Mouse (Mus musculus) CH12.LX (cell line): ENCODE data around the gene Fam83c. TPM values are rescaled to one million over a fixed set of nuclear protein-coding genes. Genes with fewer than 3 reads are reported as not detected.

Source experiments
- DNase-seq: peaks from one replicate; pipeline ENCODE4 v3.0.0-alpha.2; 2013; ENCODE audit errors: extremely low read depth
- H3K27ac ChIP-seq: 2 replicates; pipeline ENCODE4 v1.5.1; 2012; ENCODE audit warnings: low read depth, mild to moderate bottlenecking, control low read depth, moderate library complexity; ENCODE audit not compliant: insufficient read depth
- H3K27me3 ChIP-seq: replicated peaks from 2 replicates; pipeline ENCODE3; 2012; ENCODE audit warnings: inconsistent platforms
- H3K36me3 ChIP-seq, 2 experiments: replicated peaks in 1 of 2; 2 replicates each; pipeline versions ENCODE3 to v1.6.1; 2012; ENCODE audit warnings: inconsistent platforms in 1 of 2, low read length in 1 of 2, mild to moderate bottlenecking in 1 of 2, mixed read lengths in 1 of 2, moderate library complexity in 1 of 2; ENCODE audit not compliant: control insufficient read depth in 1 of 2, insufficient read depth in 1 of 2
- H3K4me1 ChIP-seq, 2 experiments: 2 replicates each; pipeline ENCODE4 v1.6.1; 2012; ENCODE audit warnings: inconsistent platforms in 1 of 2, moderate library complexity in 1 of 2; ENCODE audit not compliant: insufficient read depth in 2 of 2, control insufficient read depth in 1 of 2
- H3K4me2 ChIP-seq: 2 replicates; pipeline ENCODE4 v1.6.1; 2012; ENCODE audit warnings: low read depth, mild to moderate bottlenecking, control low read depth; ENCODE audit not compliant: poor library complexity, insufficient read depth, severe bottlenecking
- H3K4me3 ChIP-seq, 3 experiments: fragments of 150-350 bp in 1 of 3; sonication (generic) in 1 of 3; replicated peaks in 1 of 3; 2 replicates each; pipeline versions ENCODE3 to v1.5.1; 2011 to 2012; ENCODE audit warnings: low read depth in 2 of 3, low read length in 2 of 3, mild to moderate bottlenecking in 2 of 3, moderate library complexity in 2 of 3, control low read depth in 1 of 3, improper control_type of control experiment in 1 of 3, inconsistent platforms in 1 of 3, mixed read lengths in 1 of 3; ENCODE audit not compliant: poor library complexity in 1 of 3
- H3K79me2 ChIP-seq: replicated peaks from 2 replicates; pipeline ENCODE4 v1.6.1; 2012; ENCODE audit warnings: mild to moderate bottlenecking, moderate library complexity; ENCODE audit not compliant: control insufficient read depth, poor library complexity, insufficient read depth, severe bottlenecking; ENCODE audit errors: extremely low read depth
- H3K9ac ChIP-seq: 2 replicates; pipeline ENCODE4 v1.6.1; 2012; ENCODE audit warnings: low read depth, mild to moderate bottlenecking, control low read depth, moderate library complexity; ENCODE audit not compliant: insufficient read depth
- H3K9me3 ChIP-seq: replicated peaks from 2 replicates; pipeline ENCODE3; 2012; ENCODE audit warnings: low read length, inconsistent platforms, mixed read lengths
- CHD2 ChIP-seq: IDR thresholded peaks from 2 replicates; pipeline ENCODE4 v1.6.1; 2011; ENCODE audit warnings: low read length, improper control_type of control experiment
- CTCF ChIP-seq, 2 experiments: IDR thresholded peaks in 1 of 2; conservative IDR thresholded peaks in 1 of 2; 2 replicates each; pipeline ENCODE4 v1.5.1; 2011 to 2012; ENCODE audit warnings: low read depth in 2 of 2, low read length in 2 of 2, improper control_type of control experiment in 1 of 2, inconsistent platforms in 1 of 2, mild to moderate bottlenecking in 1 of 2, moderate library complexity in 1 of 2
- E2F4 ChIP-seq: IDR thresholded peaks from 2 replicates; pipeline ENCODE4 v1.6.1; 2011; ENCODE audit warnings: low read depth, low read length, improper control_type of control experiment; ENCODE audit not compliant: insufficient replicate concordance
- EP300 ChIP-seq: IDR thresholded peaks from 2 replicates; pipeline ENCODE4 v1.6.1; 2011; ENCODE audit warnings: low read length, improper control_type of control experiment
- HCFC1 ChIP-seq: IDR thresholded peaks from 2 replicates; pipeline ENCODE4 v1.6.1; 2012; ENCODE audit warnings: low read depth, mild to moderate bottlenecking, inconsistent platforms, low read length, improper control_type of control experiment
- IRF4 ChIP-seq: IDR thresholded peaks from 2 replicates; pipeline ENCODE4 v1.6.1; 2014; ENCODE audit warnings: low read depth, mild to moderate bottlenecking, inconsistent platforms, low read length, improper control_type of control experiment
- MAFK ChIP-seq: IDR thresholded peaks from 2 replicates; pipeline ENCODE4 v1.6.1; 2011; ENCODE audit warnings: low read length, improper control_type of control experiment; ENCODE audit not compliant: insufficient replicate concordance
- MEF2A ChIP-seq: IDR thresholded peaks from 2 replicates; pipeline ENCODE4 v1.6.1; 2014; ENCODE audit warnings: low read depth, mild to moderate bottlenecking, inconsistent platforms, low read length, improper control_type of control experiment, borderline replicate concordance
- MYC ChIP-seq: IDR thresholded peaks from 2 replicates; pipeline ENCODE4 v1.6.1; 2011; ENCODE audit warnings: low read depth, mild to moderate bottlenecking, improper control_type of control experiment, low read length
- NELFE ChIP-seq: IDR thresholded peaks from 2 replicates; pipeline ENCODE4 v1.6.1; 2011; ENCODE audit warnings: low read depth, low read length, improper control_type of control experiment
- PAX5 ChIP-seq: IDR thresholded peaks from 2 replicates; pipeline ENCODE4 v1.6.1; 2012; ENCODE audit warnings: low read length, inconsistent platforms, mixed read lengths
- POLR2AphosphoS2 ChIP-seq: IDR thresholded peaks from 2 replicates; pipeline ENCODE4 v1.6.1; 2011; ENCODE audit warnings: low read depth, low read length, improper control_type of control experiment
- RAD21 ChIP-seq: IDR thresholded peaks from 2 replicates; pipeline ENCODE4 v1.6.1; 2011; ENCODE audit warnings: low read depth, mild to moderate bottlenecking, low read length, improper control_type of control experiment, moderate library complexity
- RCOR1 ChIP-seq: conservative IDR thresholded peaks from 2 replicates; pipeline ENCODE4 v1.6.1; 2012; ENCODE audit warnings: low read depth, mild to moderate bottlenecking, inconsistent platforms, low read length, improper control_type of control experiment
- SIN3A ChIP-seq: IDR thresholded peaks from 2 replicates; pipeline ENCODE4 v1.6.1; 2012; ENCODE audit warnings: low read length, improper control_type of control experiment, inconsistent platforms
- SMC3 ChIP-seq: IDR thresholded peaks from 2 replicates; pipeline ENCODE4 v1.6.1; 2011; ENCODE audit warnings: low read depth, low read length, improper control_type of control experiment
- dilution Hi-C: fragments of 300-500 bp; cut with MboI; formaldehyde crosslinking; loops from 2 replicates; pipeline ENCODE4 v1.14.3; 2020; ENCODE audit warnings: low sequenced_read_pairs; ENCODE audit not compliant: extremely low pct_unique_long_range_greater_than_20kb, extremely low pct_ligation_motif_present
- in situ Hi-C: fragments of 300-500 bp; cut with MboI; formaldehyde crosslinking; loops from 3 replicates; pipeline ENCODE4 v1.14.3; 2019; ENCODE audit warnings: low sequenced_read_pairs, low pct_ligation_motif_present, low pct_unique_long_range_greater_than_20kb, mixed read lengths
- polyA plus RNA-seq: library from polyadenylated mRNA; unstranded; fragments of >175 nt; gene quantifications from 2 replicates; pipeline ENCODE4 v1.2.1, GENCODE M21; 2012; ENCODE audit warnings: low read depth; ENCODE audit not compliant: insufficient read length
- total RNA-seq, 2 experiments: library from RNA; depleted of rRNA; stranded (reverse); fragments of 300-350 nt in 1 of 2; fragments of >200 nt in 1 of 2; gene quantifications; 2 replicates each; pipeline ENCODE4 v1.2.3; 2012 to 2014

The Fam83c gene
- total and polyA plus RNA-seq, 3 experiments, result 0.04 to 0.09 TPM; not detected in 1

GRCm38 (mm10) chr2:155816179-155816578 is 18.5 kb downstream of the Fam83c start:
- Histone ChIP-seq H3K4me1 (peaks cover 21 to 56% of the 10 kb centered on the region in 2 experiments), H3K4me2 (no peak overlapping the region), H3K4me3 (no peak overlapping the region), H3K27me3 (no peaks in the 10 kb centered on the region), H3K36me3 (peaks cover 18 to 40% of the 10 kb centered on the region in 2 experiments), H3K27ac (no peak overlapping the region), H3K9ac (no peak overlapping the region), H3K9me3 (no peaks in the 10 kb centered on the region), H3K79me2 (0 out of 2 replicates have a peak, but pooled peaks cover 4% of the 10 kb centered on the region)
- in situ Hi-C loops, result no loop called here
- TF ChIP-seq SIN3A (no peak), EP300 (no peak), RAD21 (no peak), IRF4 (no peak), SMC3 (no peak), MYC (no peak), PAX5 (no peak), POLR2AphosphoS2 (no peak), MAFK (no peak)
- DNase-seq, result no peak
- dilution Hi-C loops, result no loop called here

- Histone ChIP-seq H3K27me3 (no peaks in the 10 kb centered on the region), H3K79me2 (0 out of 2 replicates have a peak, but pooled peaks cover 4% of the 10 kb centered on the region), H3K27ac (no peak overlapping the region), H3K36me3 (peaks cover 4 to 27% of the 10 kb centered on the region in 2 experiments), H3K4me1 (peaks cover 19 to 43% of the 10 kb centered on the region in 2 experiments), H3K4me2 (no peak overlapping the region)
- in situ Hi-C loops, result no loop called here
- no peak for DNase-seq
- TF ChIP-seq E2F4, result no peak
- no peak for TF ChIP-seq CTCF (conservative IDR thresholded peaks at IDR 0.05 in 1 of 2, IDR thresholded peaks at IDR 0.05 in 1 of 2; ENCODE audit: low read depth in 2 of 2, low read length in 2 of 2)
- TF ChIP-seq RCOR1, result no peak
- TF ChIP-seq CHD2, result peak; percentile 82
- TF ChIP-seq NELFE, result no peak
- no peak for TF ChIP-seq HCFC1
- TF ChIP-seq, all 38 proteins: peak for 1
- dilution Hi-C loops, result no loop called here
- Histone ChIP-seq H3K9me3 (no peaks in the 10 kb centered on the region), H3K4me3 (no peak overlapping the region), H3K9ac (no peak overlapping the region)
Measured at GRCm38 (mm10) chr2:155814829-155815228, 19.8 kb downstream of the Fam83c start.

DNA sequence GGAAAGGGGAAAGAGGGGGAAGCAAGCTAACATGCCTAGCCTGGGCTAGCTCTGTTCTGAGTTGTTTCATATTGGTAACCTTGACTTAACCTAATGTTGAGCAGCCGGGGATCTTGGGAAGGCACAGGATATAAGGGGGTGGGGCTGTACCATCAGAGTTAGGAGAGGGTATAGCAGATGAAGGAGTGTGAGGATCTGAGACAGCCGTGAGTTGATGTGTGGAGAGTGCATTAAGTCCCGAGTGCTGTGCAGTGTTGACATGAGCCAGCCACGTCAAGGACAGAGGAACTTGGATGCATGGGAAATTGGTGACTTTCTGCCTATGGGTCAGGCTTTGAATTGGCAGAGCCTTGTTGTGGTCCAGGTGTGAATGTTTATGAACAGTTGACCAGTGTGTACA is 22.0 kb downstream of the Fam83c start:
- DNase-seq, result no peak
- TF ChIP-seq MYC (no peak), MAFK (no peak), CTCF (conservative IDR thresholded peaks at IDR 0.05 in 1 of 2, IDR thresholded peaks at IDR 0.05 in 1 of 2; ENCODE audit: low read depth in 2 of 2, low read length in 2 of 2) (no peak), MEF2A (no peak)
- dilution Hi-C loops (no loop called here), in situ Hi-C loops (no loop called here)
- no peak overlapping the region for H3K9ac ChIP-seq
- H3K9me3 ChIP-seq, result no peaks in the 10 kb centered on the region
- no peak overlapping the region for H3K4me3 ChIP-seq
- H3K79me2 ChIP-seq, result no peaks in the 10 kb centered on the region
- H3K4me2 ChIP-seq, result no peak overlapping the region
- peaks cover 6% of the 10 kb centered on the region for H3K27me3 ChIP-seq
- H3K36me3 ChIP-seq, result peaks cover 0 to 19% of the 10 kb centered on the region in 2 experiments
- H3K27ac ChIP-seq, result no peak overlapping the region
- peaks cover 10 to 30% of the 10 kb centered on the region in 2 experiments; a peak in 3 of 4 replicates for H3K4me1 ChIP-seq
